Mouse (Mus musculus) limb, embryonic 10.5 days (tissue): ENCODE measurements at regions not wholly inside any gene's neighbourhood (a gene's known extent, or its start where the extent isn't known, plus 50 kb on each side); places are given as distances from the start of the nearest gene placed in this dataset.

Experiments used
- DNase-seq: peaks from one replicate; pipeline ENCODE4 v3.0.0-alpha.2; 2017; ENCODE audit warnings: low spot score
- H3K27ac ChIP-seq: fragments of 300-500 bp; sonication (generic); 2 replicates; pipeline ENCODE4 v1.5.1; 2016; ENCODE audit warnings: mild to moderate bottlenecking
- H3K27me3 ChIP-seq: fragments of 300-500 bp; sonication (generic); 2 replicates; pipeline ENCODE4 v1.6.1; 2016; ENCODE audit warnings: low read depth, mild to moderate bottlenecking; ENCODE audit not compliant: poor library complexity, severe bottlenecking
- H3K36me3 ChIP-seq: fragments of 300-500 bp; sonication (generic); 2 replicates; pipeline ENCODE4 v1.6.1; 2016; ENCODE audit warnings: mild to moderate bottlenecking, moderate library complexity
- H3K4me1 ChIP-seq: fragments of 300-500 bp; sonication (generic); 2 replicates; pipeline ENCODE4 v1.6.1; 2016
- H3K4me3 ChIP-seq: fragments of 300-500 bp; sonication (generic); 2 replicates; pipeline ENCODE4 v1.5.1; 2016; ENCODE audit warnings: mild to moderate bottlenecking, moderate library complexity
- H3K9me3 ChIP-seq: fragments of 300-500 bp; sonication (generic); replicated peaks from 2 replicates; pipeline ENCODE4 v1.6.1; 2016; ENCODE audit warnings: mild to moderate bottlenecking
- WGBS: fragments of 180-500 bp; shearing (Covaris S2); methylation state at CpG from one replicate; pipeline ENCODE4 v1.1.7; 2016; 5-methylcytosine and 5-hydroxymethylcytosine counted together

DNA sequence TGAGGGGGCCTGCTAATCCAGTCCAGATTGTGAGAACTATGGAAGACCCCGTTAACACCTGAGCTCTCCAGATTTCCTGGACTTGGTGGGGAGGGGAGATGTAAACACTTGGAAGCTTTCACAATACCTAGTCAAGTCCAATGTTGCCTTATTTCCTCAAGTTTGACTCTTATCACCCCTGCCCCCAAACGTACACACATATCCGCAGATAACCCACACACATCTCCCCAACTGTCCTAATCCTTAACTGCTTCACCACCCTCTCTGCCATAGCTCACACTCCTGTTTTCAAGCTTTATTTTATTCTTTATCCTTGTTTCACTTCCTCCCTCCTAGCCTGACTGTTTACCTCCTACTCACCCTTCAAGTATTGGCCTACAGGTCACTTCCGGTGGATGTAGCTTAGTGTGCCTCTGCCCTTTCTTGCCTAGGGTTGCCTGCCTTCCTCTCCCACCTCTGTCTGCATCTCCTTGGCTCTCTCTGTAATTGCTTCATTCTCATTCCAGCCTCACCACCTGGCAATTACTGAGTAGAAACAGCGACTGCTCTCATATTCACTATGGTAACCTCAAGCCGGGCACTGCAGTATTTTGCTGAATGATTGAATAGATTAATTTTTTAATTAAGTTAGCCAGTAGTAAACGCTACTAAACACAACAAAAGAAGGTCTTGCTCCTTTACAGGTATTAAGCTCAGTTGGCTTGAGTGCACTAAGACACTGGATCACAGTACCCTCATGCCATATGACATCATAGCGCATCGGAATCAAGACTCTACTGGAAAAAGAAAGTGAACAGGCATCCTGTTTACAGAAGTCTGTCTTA is 125.3 kb upstream of the Cpeb2 start:
- no peaks in the 10 kb centered on the region for H3K9me3 ChIP-seq
- H3K36me3 ChIP-seq: no peaks in the 10 kb centered on the region
- 89% methylated on average over 9 of the region's 9 CpGs for WGBS
- peaks cover 9% of the 10 kb centered on the region; the same call in 1 of the 2 replicates for H3K4me1 ChIP-seq
- H3K4me3 ChIP-seq: no peak overlapping the region
- H3K27ac ChIP-seq: no peak overlapping the region
- DNase-seq: no peak
- H3K27me3 ChIP-seq: no peaks in the 10 kb centered on the region

- no peak overlapping the region for H3K4me3 ChIP-seq
- WGBS: 96% methylated on average over 2 of the region's 2 CpGs
- peaks cover 9% of the 10 kb centered on the region; the same call in 1 of the 2 replicates for H3K4me1 ChIP-seq
- no peaks in the 10 kb centered on the region for H3K36me3 ChIP-seq
- H3K9me3 ChIP-seq: no peaks in the 10 kb centered on the region
- H3K27me3 ChIP-seq: no peaks in the 10 kb centered on the region
- H3K27ac ChIP-seq: no peak overlapping the region
- DNase-seq: no peak
These were observed 124.7 kb upstream of the Cpeb2 start for GRCm38 (mm10) chr5:43108260-43108589.

DNA sequence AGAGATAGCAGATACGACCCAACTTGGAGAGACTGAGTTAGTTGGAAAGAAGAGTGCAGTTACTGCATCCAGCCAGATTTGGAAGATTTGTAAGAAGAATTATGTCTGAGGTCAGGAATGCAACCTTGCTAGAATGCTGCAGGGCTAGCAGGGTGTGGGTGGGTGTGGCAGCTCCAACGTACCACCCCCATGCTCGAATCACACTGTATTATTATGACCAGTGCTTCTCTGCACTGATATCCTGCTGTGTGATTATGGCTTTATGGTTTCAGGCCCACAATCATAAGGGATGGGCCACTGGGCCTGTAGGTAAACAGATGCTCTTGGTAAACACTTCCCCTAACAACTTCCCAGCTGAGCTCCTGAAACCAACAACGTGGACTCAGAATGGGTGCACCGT is 122.8 kb upstream of the Cpeb2 start:
- no peak for DNase-seq

GRCm38 (mm10) chr5:43111740-43112139 is 121.2 kb upstream of the Cpeb2 start:
- no peaks in the 10 kb centered on the region for H3K9me3 ChIP-seq
- H3K27me3 ChIP-seq: no peaks in the 10 kb centered on the region
- no peaks in the 10 kb centered on the region for H3K36me3 ChIP-seq
- 70% methylated on average over 2 of the region's 2 CpGs for WGBS
- H3K4me1 ChIP-seq: peaks cover 9% of the 10 kb centered on the region; the same call in 1 of the 2 replicates
- DNase-seq: no peak
- H3K4me3 ChIP-seq: no peak overlapping the region
- H3K27ac ChIP-seq: no peak overlapping the region

More for the DNA sequence above, 122.8 kb upstream of the Cpeb2 start:
- H3K27ac ChIP-seq: no peak overlapping the region
- peaks cover 9% of the 10 kb centered on the region; the same call in 1 of the 2 replicates for H3K4me1 ChIP-seq
- no peaks in the 10 kb centered on the region for H3K36me3 ChIP-seq
- H3K4me3 ChIP-seq: no peak overlapping the region
- WGBS: 85% methylated on average over 5 of the region's 5 CpGs
- no peaks in the 10 kb centered on the region for H3K9me3 ChIP-seq
- no peaks in the 10 kb centered on the region for H3K27me3 ChIP-seq

DNA sequence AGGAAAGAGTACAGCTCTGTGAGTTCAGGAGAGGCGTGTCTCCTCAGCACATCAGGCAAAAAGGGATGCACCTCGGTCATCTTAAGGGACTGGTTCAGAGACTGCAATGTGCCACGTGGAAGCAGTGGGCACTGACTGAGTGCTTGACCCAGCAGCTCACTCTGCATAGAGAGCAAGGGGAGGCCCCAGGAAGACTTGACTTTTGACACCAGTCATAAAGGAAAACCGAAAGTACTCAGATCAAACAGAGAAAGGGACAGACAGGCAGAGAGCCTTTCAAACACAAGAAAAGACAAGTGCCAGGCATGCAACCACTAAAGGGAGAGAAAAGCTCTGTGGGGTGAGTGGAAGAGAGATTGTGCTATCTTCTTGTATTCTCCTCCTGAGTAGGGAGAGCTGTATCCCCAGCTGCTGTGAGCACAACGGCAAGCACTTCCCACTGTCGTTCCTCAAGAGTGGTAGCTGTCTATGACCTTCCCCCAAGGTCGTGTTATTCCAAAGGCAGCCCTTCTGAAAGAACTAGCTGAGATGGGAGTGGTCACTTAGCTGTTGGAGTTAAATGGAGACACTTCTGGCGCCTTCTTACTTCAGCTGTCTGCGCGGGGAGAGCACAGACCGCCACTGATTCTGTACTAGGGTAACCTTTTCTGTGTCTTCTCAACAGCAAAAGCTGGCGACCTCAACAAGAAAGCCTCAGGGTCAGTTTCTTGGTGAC is 119.4 kb upstream of the Cpeb2 start:
- no peaks in the 10 kb centered on the region for H3K9me3 ChIP-seq
- H3K27ac ChIP-seq: no peak overlapping the region
- H3K4me3 ChIP-seq: no peak overlapping the region
- no peaks in the 10 kb centered on the region for H3K4me1 ChIP-seq
- 85% methylated on average over 12 of the region's 12 CpGs for WGBS
- H3K27me3 ChIP-seq: no peaks in the 10 kb centered on the region
- DNase-seq: no peak
- no peaks in the 10 kb centered on the region for H3K36me3 ChIP-seq

DNA sequence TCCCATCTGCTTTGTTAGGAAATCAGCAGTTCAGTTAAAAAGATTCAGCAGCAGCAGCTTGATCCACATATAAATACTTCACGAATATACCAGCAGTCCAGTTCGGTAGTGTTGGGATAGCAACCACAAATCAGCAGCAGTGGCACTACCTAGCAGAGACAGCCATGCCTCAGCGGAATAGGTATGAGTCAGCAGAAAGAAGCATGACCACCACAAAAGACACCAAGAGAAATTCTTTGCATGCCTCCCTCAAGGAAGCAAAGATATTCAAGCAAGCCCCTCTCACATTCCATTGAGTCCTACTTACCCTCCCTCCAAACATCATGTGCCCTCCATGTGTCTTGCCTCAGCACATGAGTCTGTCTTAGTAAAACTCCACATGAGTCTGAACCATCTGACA is 117.5 kb upstream of the Cpeb2 start:
- no peak for DNase-seq
- H3K4me3 ChIP-seq: no peak overlapping the region
- H3K9me3 ChIP-seq: no peaks in the 10 kb centered on the region
- no peaks in the 10 kb centered on the region for H3K4me1 ChIP-seq
- H3K36me3 ChIP-seq: no peaks in the 10 kb centered on the region
- WGBS: 85% methylated on average over 3 of the region's 3 CpGs
- no peaks in the 10 kb centered on the region for H3K27me3 ChIP-seq
- no peak overlapping the region for H3K27ac ChIP-seq

DNA sequence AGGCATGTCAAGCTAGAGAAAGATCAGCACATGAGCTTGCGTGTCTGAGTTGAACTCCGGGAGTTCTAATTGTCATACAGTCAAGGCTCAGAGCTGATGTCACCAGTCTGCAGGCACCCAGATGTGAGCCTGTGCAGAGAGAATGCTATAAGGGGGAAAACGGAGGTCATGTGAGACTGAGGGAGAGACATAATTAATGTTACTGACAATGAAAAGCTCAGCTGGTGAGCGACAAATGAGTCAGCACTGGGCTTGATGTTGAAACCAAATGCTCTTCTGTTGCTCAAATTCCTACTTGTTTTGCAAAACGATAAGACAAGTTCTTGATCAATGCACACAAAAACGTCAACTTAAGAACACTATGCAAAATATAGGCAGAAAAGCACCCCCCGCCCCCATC is 116.1 kb upstream of the Cpeb2 start:
- Histone ChIP-seq H3K4me1 (no peaks in the 10 kb centered on the region), H3K9me3 (no peaks in the 10 kb centered on the region), H3K27me3 (no peaks in the 10 kb centered on the region), H3K4me3 (no peak overlapping the region), H3K27ac (no peak overlapping the region), H3K36me3 (no peaks in the 10 kb centered on the region)
- WGBS: 84% methylated on average over 7 of the region's 7 CpGs
- no peak for DNase-seq

- no peak for DNase-seq
- Histone ChIP-seq H3K36me3 (no peaks in the 10 kb centered on the region), H3K27me3 (no peaks in the 10 kb centered on the region), H3K4me3 (no peak overlapping the region), H3K9me3 (no peaks in the 10 kb centered on the region), H3K4me1 (no peaks in the 10 kb centered on the region), H3K27ac (no peak overlapping the region)
- WGBS: 96% methylated on average over 2 of the region's 2 CpGs
These were observed 111.9 kb upstream of the Cpeb2 start for GRCm38 (mm10) chr5:43121065-43121464.

GRCm38 (mm10) chr5:43124301-43124700 is 108.7 kb upstream of the Cpeb2 start:
- Histone ChIP-seq H3K4me3 (no peak overlapping the region), H3K27ac (no peak overlapping the region), H3K27me3 (no peaks in the 10 kb centered on the region), H3K4me1 (no peaks in the 10 kb centered on the region), H3K9me3 (no peaks in the 10 kb centered on the region), H3K36me3 (no peaks in the 10 kb centered on the region)
- DNase-seq: no peak

DNA sequence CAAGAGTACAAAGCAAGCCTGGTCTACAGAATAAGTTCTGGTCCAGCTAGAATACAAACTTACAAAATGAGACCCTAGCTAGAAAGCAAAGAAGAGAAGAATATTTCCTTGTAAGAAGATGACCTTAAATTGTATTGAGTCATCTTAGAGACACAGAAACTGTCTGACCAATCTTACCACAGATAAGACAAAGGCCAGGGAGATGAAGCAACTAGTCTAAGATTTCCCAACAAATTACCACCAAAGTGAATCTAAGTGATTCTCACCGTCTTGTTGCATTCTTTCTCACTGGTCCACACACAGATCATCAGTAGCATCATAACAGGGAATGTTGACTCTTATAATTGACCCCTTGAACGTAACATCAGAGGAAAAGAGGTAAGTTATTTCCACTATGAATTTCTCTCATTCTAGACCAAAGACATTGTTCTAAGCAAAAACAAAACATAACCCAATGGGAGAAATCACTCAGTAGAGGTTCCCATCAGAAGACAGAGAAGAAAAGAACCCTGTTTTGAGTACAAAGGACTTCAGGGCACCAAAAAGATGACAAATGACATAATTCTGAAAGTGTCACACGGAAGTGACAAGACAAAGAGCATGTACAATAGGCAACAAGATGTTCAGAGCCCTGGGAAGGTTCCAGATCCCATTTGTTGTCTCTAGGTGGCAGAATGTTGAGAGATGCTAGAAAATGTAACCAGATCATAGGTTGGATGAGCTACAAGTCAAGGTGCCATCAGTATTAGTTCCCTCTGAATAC is 107.0 kb upstream of the Cpeb2 start:
- H3K9me3 ChIP-seq: no peaks in the 10 kb centered on the region
- no peaks in the 10 kb centered on the region for H3K27me3 ChIP-seq
- no peaks in the 10 kb centered on the region for H3K4me1 ChIP-seq
- no peak overlapping the region for H3K27ac ChIP-seq
- no peak overlapping the region for H3K4me3 ChIP-seq
- WGBS: 90% methylated on average over 3 of the region's 3 CpGs
- DNase-seq: no peak
- no peaks in the 10 kb centered on the region for H3K36me3 ChIP-seq

GRCm38 (mm10) chr5:43130377-43130776 is 102.6 kb upstream of the Cpeb2 start:
- 81% methylated on average over 4 of the region's 4 CpGs for WGBS

GRCm38 (mm10) chr5:43130901-43131557 is 101.9 kb upstream of the Cpeb2 start:
- Histone ChIP-seq H3K4me1 (no peaks in the 10 kb centered on the region), H3K27ac (no peak overlapping the region), H3K4me3 (no peak overlapping the region), H3K9me3 (no peaks in the 10 kb centered on the region), H3K36me3 (no peaks in the 10 kb centered on the region), H3K27me3 (no peaks in the 10 kb centered on the region)
- WGBS: 89% methylated on average over 5 of the region's 5 CpGs
- DNase-seq: no peak

More at GRCm38 (mm10) chr5:43130377-43130776, 102.6 kb upstream of the Cpeb2 start:
- no peaks in the 10 kb centered on the region for H3K9me3 ChIP-seq
- DNase-seq: no peak
- no peak overlapping the region for H3K4me3 ChIP-seq
- no peaks in the 10 kb centered on the region for H3K36me3 ChIP-seq
- H3K27me3 ChIP-seq: no peaks in the 10 kb centered on the region
- H3K4me1 ChIP-seq: no peaks in the 10 kb centered on the region
- H3K27ac ChIP-seq: no peak overlapping the region
